Mouse (Mus musculus) liver, embryonic 14.5 days (tissue): ENCODE measurements around the gene Rnf150. TPM values are rescaled to one million over a fixed set of nuclear protein-coding genes. Genes with fewer than 3 reads are reported as not detected.

ENCODE experiments used
- ATAC-seq: fragments of 200-750 bp; cut with Nextera tagmentation; 2 replicates; pipeline ENCODE4 v1.8.0; 2017; ENCODE audit warnings: moderate number of reproducible peaks, mild to moderate bottlenecking, moderate library complexity; ENCODE audit not compliant: insufficient read depth
- DNase-seq, 3 experiments: peaks; one replicate each; pipeline ENCODE4 v3.0.0-alpha.2; 2012 to 2013; ENCODE audit warnings: low read depth in 3 of 3, low spot score in 3 of 3
- H3K27ac ChIP-seq: fragments of 300-500 bp; sonication (generic); 2 replicates; pipeline ENCODE4 v1.5.1; 2014; ENCODE audit warnings: moderate library complexity, mild to moderate bottlenecking, control low read depth, inconsistent platforms
- H3K27me3 ChIP-seq: fragments of 300-500 bp; sonication (generic); 2 replicates; pipeline ENCODE4 v1.6.1; 2014; ENCODE audit warnings: mild to moderate bottlenecking, low read length, moderate library complexity; ENCODE audit not compliant: control insufficient read depth, insufficient read depth
- H3K36me3 ChIP-seq: fragments of 300-500 bp; sonication (generic); replicated peaks from 2 replicates; pipeline ENCODE4 v1.6.1; 2014; ENCODE audit warnings: low read depth; ENCODE audit not compliant: control insufficient read depth, insufficient read depth
- H3K4me1 ChIP-seq, 2 experiments: fragments of 200-500 bp in 1 of 2; fragments of 300-500 bp in 1 of 2; sonication (generic) in 1 of 2; replicated peaks; 2 replicates each; pipeline ENCODE4 v1.6.1; 2012 to 2014; ENCODE audit warnings: antibody characterized with exemption in 1 of 2, inconsistent platforms in 1 of 2, low read length in 1 of 2; ENCODE audit not compliant: control insufficient read depth in 2 of 2, insufficient read depth in 2 of 2
- H3K4me2 ChIP-seq: fragments of 300-500 bp; sonication (generic); 2 replicates; pipeline ENCODE4 v1.6.1; 2014; ENCODE audit warnings: low read depth, mild to moderate bottlenecking, control low read depth, moderate library complexity
- H3K4me3 ChIP-seq, 2 experiments: fragments of 200-500 bp in 1 of 2; fragments of 300-500 bp in 1 of 2; sonication (generic) in 1 of 2; 2 replicates each; pipeline ENCODE4 v1.5.1; 2012 to 2014; ENCODE audit warnings: low read depth in 2 of 2, low read length in 2 of 2, mild to moderate bottlenecking in 2 of 2, control low read depth in 1 of 2, inconsistent platforms in 1 of 2, moderate library complexity in 1 of 2; ENCODE audit not compliant: insufficient read depth in 1 of 2
- H3K9ac ChIP-seq: fragments of 300-500 bp; sonication (generic); replicated peaks from 2 replicates; pipeline ENCODE4 v1.6.1; 2014; ENCODE audit warnings: mild to moderate bottlenecking, control low read depth, moderate library complexity
- H3K9me3 ChIP-seq: fragments of 300-500 bp; sonication (generic); 2 replicates; pipeline ENCODE4 v1.6.1; 2016; ENCODE audit warnings: low read length, mixed read lengths; ENCODE audit not compliant: control insufficient read depth
- CTCF ChIP-seq: IDR thresholded peaks from 2 replicates; pipeline ENCODE4 v1.5.1; 2016; ENCODE audit warnings: antibody characterized with exemption, low read depth, control low read depth
- EP300 ChIP-seq: IDR thresholded peaks from 2 replicates; pipeline ENCODE4 v1.6.1; 2016; ENCODE audit warnings: antibody characterized with exemption, low read depth
- WGBS: fragments of 180-500 bp; shearing (Covaris S2); extraction: QIAGEN DNeasy Blood & Tissue Kit; methylation state at CpG from one replicate; pipeline ENCODE4 v1.1.7; 2014; ENCODE audit not compliant: insufficient replicate concordance; 5-methylcytosine and 5-hydroxymethylcytosine counted together
- polyA plus RNA-seq, 2 experiments: library from polyadenylated mRNA; depleted of rRNA in 1 of 2; stranded (reverse) in 1 of 2; unstranded in 1 of 2; fragments of >200 nt; fragmentation: Nextera tagmentation in 1 of 2; extraction: Ambion mirVana in 1 of 2; gene quantifications; 2 replicates each; pipeline versions ENCODE4 v1.2.1 to v1.2.3; 2012 to 2014

Gene Rnf150
- polyA plus RNA-seq, 2 experiments: 0.17 to 0.19 TPM

- Histone ChIP-seq H3K36me3 (no peaks in the 10 kb centered on the region), H3K9me3 (no peaks in the 10 kb centered on the region), H3K4me2 (no peak overlapping the region), H3K4me1 (no peaks in the 10 kb centered on the region), H3K9ac (no peak overlapping the region), H3K27me3 (no peaks in the 10 kb centered on the region), H3K4me3 (no peak overlapping the region), H3K27ac (no peak overlapping the region)
- TF ChIP-seq EP300 (no peak), CTCF (no peak)
- ATAC-seq (no peak), DNase-seq (no peak)
- WGBS: 69% methylated on average over 5 of the region's 5 CpGs
Measured at GRCm38 (mm10) chr8:83061257-83061656, 198.1 kb downstream of the Rnf150 start.

GRCm38 (mm10) chr8:83061873-83062272 lies 198.7 kb downstream of the Rnf150 start:
- Histone ChIP-seq H3K27ac (no peak overlapping the region), H3K4me1 (no peaks in the 10 kb centered on the region), H3K27me3 (no peaks in the 10 kb centered on the region), H3K9ac (no peak overlapping the region), H3K36me3 (no peaks in the 10 kb centered on the region), H3K9me3 (no peaks in the 10 kb centered on the region), H3K4me2 (no peak overlapping the region), H3K4me3 (no peak overlapping the region)
- TF ChIP-seq CTCF (no peak), EP300 (no peak)
- WGBS: 53% methylated on average over 3 of the region's 3 CpGs
- no peak for ATAC-seq
- DNase-seq: no peak

GRCm38 (mm10) chr8:83062276-83062675 lies 199.1 kb downstream of the Rnf150 start:
- Histone ChIP-seq H3K4me1 (no peaks in the 10 kb centered on the region), H3K27me3 (no peaks in the 10 kb centered on the region), H3K9ac (no peak overlapping the region), H3K27ac (no peak overlapping the region), H3K9me3 (no peaks in the 10 kb centered on the region), H3K36me3 (no peaks in the 10 kb centered on the region), H3K4me3 (no peak overlapping the region), H3K4me2 (no peak overlapping the region)
- 69% methylated on average over 5 of the region's 5 CpGs for WGBS
- TF ChIP-seq EP300 (no peak), CTCF (no peak)
- ATAC-seq (no peak), DNase-seq (no peak)

- WGBS: 76% methylated on average over 6 of the region's 6 CpGs
- no peak for DNase-seq
- no peak for ATAC-seq
- TF ChIP-seq CTCF (no peak), EP300 (no peak)
- no peak overlapping the region for H3K27ac ChIP-seq
- no peaks in the 10 kb centered on the region for H3K27me3 ChIP-seq
- H3K4me1 ChIP-seq: no peaks in the 10 kb centered on the region
- no peak overlapping the region for H3K9ac ChIP-seq
- no peak overlapping the region for H3K4me2 ChIP-seq
- no peak overlapping the region for H3K4me3 ChIP-seq
- no peaks in the 10 kb centered on the region for H3K9me3 ChIP-seq
- H3K36me3 ChIP-seq: no peaks in the 10 kb centered on the region
Measured at GRCm38 (mm10) chr8:83064096-83064495, 200.9 kb downstream of the Rnf150 start.

- 63% methylated on average over 6 of the region's 6 CpGs for WGBS
- DNase-seq: no peak
- H3K27ac ChIP-seq: no peak overlapping the region
Measured at GRCm38 (mm10) chr8:83066076-83066475, 202.9 kb downstream of the Rnf150 start.

More at GRCm38 (mm10) chr8:83066076-83066475, 202.9 kb downstream of the Rnf150 start:
- Histone ChIP-seq H3K4me1 (no peaks in the 10 kb centered on the region), H3K9me3 (no peaks in the 10 kb centered on the region), H3K4me2 (no peak overlapping the region), H3K9ac (no peak overlapping the region), H3K4me3 (no peak overlapping the region), H3K36me3 (no peaks in the 10 kb centered on the region), H3K27me3 (no peaks in the 10 kb centered on the region)
- no peak for ATAC-seq
- TF ChIP-seq EP300: no peak
- TF ChIP-seq CTCF: no peak
